Mouse (Mus musculus) olfactory bulb, adult 2 months (tissue): ENCODE data around the gene Nisch.

ENCODE experiments used
- CTCF ChIP-seq: fragments of 200-500 bp; IDR thresholded peaks from 2 replicates; pipeline ENCODE4 v1.5.1; 2012; ENCODE audit warnings: low read depth, mild to moderate bottlenecking, low read length, moderate library complexity; ENCODE audit not compliant: insufficient read depth
- POLR2A ChIP-seq: fragments of 200-500 bp; IDR thresholded peaks from 2 replicates; pipeline ENCODE4 v1.6.1; 2012; ENCODE audit warnings: mild to moderate bottlenecking, low read depth, low read length, moderate library complexity; ENCODE audit not compliant: insufficient read depth

- no peak for TF ChIP-seq CTCF
- no peak for TF ChIP-seq POLR2A
Measured at GRCm38 (mm10) chr14:31161191-31161590, 55.6 kb downstream of the Nisch start.
